Mouse (Mus musculus) embryonic facial prominence, embryonic 11.5 days (tissue): ENCODE data around the gene Apeh. TPM values are rescaled to one million over a fixed set of nuclear protein-coding genes. Genes with fewer than 3 reads are reported as not detected.
A peak's percentile ranks its signal among the peaks of the same experiment; 100 is the strongest.

ENCODE experiments used
- ATAC-seq: fragments of 200-750 bp; cut with Nextera tagmentation; replicated peaks from 2 replicates; pipeline ENCODE4 v1.8.0; 2017; ENCODE audit warnings: low read depth; ENCODE audit not compliant: insufficient number of reproducible peaks, low FRiP score, low TSS enrichment
- DNase-seq: peaks from one replicate; pipeline ENCODE4 v3.0.0-alpha.2; 2015; ENCODE audit warnings: low spot score
- H3K27ac ChIP-seq: fragments of 300-500 bp; sonication (generic); replicated peaks from 2 replicates; pipeline ENCODE4 v1.5.1; 2014; ENCODE audit warnings: mild to moderate bottlenecking, low read depth, low read length, control low read depth
- H3K27me3 ChIP-seq: fragments of 300-500 bp; sonication (generic); 2 replicates; pipeline ENCODE4 v1.6.1; 2014; ENCODE audit warnings: mild to moderate bottlenecking, low read length, moderate library complexity, mixed read lengths; ENCODE audit not compliant: control insufficient read depth, insufficient read depth
- H3K36me3 ChIP-seq: fragments of 300-500 bp; sonication (generic); replicated peaks from 2 replicates; pipeline ENCODE4 v1.6.1; 2014; ENCODE audit warnings: low read depth, mild to moderate bottlenecking, low read length, moderate library complexity, mixed read lengths; ENCODE audit not compliant: control insufficient read depth, insufficient read depth
- H3K4me1 ChIP-seq: fragments of 300-500 bp; sonication (generic); 2 replicates; pipeline ENCODE4 v1.6.1; 2014; ENCODE audit warnings: low read length, mixed read lengths; ENCODE audit not compliant: control insufficient read depth, insufficient read depth
- H3K4me2 ChIP-seq: fragments of 300-500 bp; sonication (generic); 2 replicates; pipeline ENCODE4 v1.6.1; 2014; ENCODE audit warnings: low read depth, mild to moderate bottlenecking, control low read depth, low read length, moderate library complexity
- H3K4me3 ChIP-seq: fragments of 300-500 bp; sonication (generic); 2 replicates; pipeline ENCODE4 v1.5.1; 2014; ENCODE audit warnings: low read depth, low read length, control low read depth
- H3K9ac ChIP-seq: fragments of 300-500 bp; sonication (generic); replicated peaks from 2 replicates; pipeline ENCODE4 v1.6.1; 2014; ENCODE audit warnings: mild to moderate bottlenecking, control low read depth, low read length
- H3K9me3 ChIP-seq: fragments of 300-500 bp; sonication (generic); replicated peaks from 2 replicates; pipeline ENCODE4 v1.6.1; 2016; ENCODE audit warnings: mild to moderate bottlenecking, low read length, inconsistent platforms, mixed read lengths; ENCODE audit not compliant: control insufficient read depth
- WGBS: fragments of 180-500 bp; shearing (Covaris S2); extraction: QIAGEN DNeasy Blood & Tissue Kit; methylation state at CpG from one replicate; pipeline ENCODE4 v1.1.7; 2014; 5-methylcytosine and 5-hydroxymethylcytosine counted together
- polyA plus RNA-seq: library from polyadenylated mRNA; unstranded; fragments of >200 nt; fragmentation: Nextera tagmentation; extraction: Ambion mirVana; gene quantifications from 2 replicates; pipeline ENCODE4 v1.2.1, GENCODE M21; 2014

Apeh gene
- polyA plus RNA-seq, 1 experiment from 2014 or later: 45.3 TPM

DNA sequence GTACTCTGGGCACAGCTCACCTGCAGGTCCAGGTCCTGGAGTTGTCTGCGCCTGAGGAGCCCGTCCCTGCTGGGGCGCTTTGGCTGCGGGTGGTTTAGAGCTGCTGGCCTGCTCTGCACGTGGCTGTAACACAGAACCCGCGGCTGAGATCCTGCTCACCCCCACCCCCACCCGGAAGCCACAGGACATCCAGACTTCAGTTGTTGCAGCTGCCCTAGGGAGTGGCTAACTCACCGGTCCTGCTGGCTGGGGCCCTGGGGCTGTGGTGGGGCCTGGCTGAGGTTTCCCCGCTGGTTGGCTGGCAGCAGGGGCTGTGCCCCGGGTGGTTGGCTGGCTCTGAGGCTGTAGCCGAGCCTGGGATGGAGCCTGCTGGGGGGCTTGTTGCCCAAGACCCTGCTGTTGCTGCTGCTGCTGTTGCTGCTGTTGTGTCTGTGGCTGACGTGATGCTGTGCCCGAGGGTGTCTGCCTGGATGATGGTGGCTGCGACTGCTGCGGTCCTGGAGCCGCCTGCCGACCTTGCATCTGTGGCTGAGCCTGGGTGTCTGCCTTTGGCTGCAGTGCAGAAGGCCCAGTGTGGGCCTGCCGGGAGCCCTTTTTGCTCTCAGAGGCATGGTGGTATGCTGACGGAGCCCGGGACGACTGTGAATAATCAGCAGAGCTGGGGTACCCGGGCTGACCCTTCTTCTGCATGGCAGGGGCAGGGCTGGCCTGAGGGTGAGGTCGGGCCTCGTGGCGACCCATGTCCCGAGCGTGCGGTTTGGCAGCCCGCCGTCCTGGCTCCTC is 10.6 kb upstream of the Apeh start:
- Histone ChIP-seq H3K27ac (no peak overlapping the region), H3K36me3 (no peaks in the 10 kb centered on the region), H3K4me1 (peaks cover 8% of the 10 kb centered on the region), H3K27me3 (no peaks in the 10 kb centered on the region), H3K9me3 (no peaks in the 10 kb centered on the region), H3K4me2 (peak overlapping the region; percentile 35), H3K4me3 (no peak overlapping the region), H3K9ac (peak overlapping the region; percentile 62)
- WGBS: 26% methylated on average over 31 of the region's 31 CpGs
- DNase-seq (peak; percentile 65), ATAC-seq (peak; percentile 60)

GRCm38 (mm10) chr9:108099619-108100018 is 5.2 kb upstream of the Apeh start:
- H3K9me3 ChIP-seq: no peaks in the 10 kb centered on the region
- no peaks in the 10 kb centered on the region; the same call in 1 of the 2 replicates for H3K4me1 ChIP-seq
- H3K4me3 ChIP-seq: no peak overlapping the region
- ATAC-seq (no peak), DNase-seq (no peak)
- H3K9ac ChIP-seq: no peak overlapping the region
- no peaks in the 10 kb centered on the region for H3K27me3 ChIP-seq
- no peak overlapping the region for H3K4me2 ChIP-seq
- WGBS: 81% methylated on average over 8 of the region's 8 CpGs
- H3K36me3 ChIP-seq: no peaks in the 10 kb centered on the region
- H3K27ac ChIP-seq: no peak overlapping the region

DNA sequence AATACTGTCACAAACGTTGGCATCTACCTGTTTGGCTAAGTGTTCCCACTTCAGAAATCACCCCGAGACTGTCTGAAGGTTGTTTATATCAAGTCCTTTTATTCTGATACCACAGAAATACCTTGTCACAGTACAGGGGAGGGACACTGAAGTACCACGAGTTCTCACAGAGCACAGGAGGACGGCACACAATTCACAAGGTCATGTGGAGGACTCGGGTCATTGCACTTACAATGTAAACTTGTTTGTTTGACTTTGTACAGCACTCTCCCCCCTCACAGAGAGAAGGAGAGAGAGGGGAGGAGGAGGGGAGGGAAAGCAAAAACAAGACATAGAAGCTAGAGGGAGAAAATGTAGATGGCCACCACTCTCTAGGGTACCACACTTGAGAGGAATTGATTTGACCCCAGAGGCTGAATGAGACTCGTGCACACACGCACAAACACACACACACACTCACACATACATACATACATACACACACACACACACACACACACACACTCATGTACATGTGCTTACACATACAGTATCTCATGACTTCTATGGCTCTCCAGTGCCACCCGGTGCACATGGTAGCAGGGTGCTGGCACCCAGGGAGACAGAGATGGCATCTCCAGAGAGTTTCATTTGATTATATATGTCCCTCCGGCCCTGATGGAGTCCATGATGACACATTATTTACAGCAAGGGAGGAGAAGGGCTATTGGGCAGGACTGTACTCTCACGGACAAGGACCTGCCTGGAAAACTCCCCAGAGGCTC is 1.7 kb upstream of the Apeh start:
- H3K4me1 ChIP-seq: no peaks in the 10 kb centered on the region
- no peak overlapping the region for H3K4me3 ChIP-seq
- 60% methylated on average over 10 of the region's 10 CpGs for WGBS
- no peaks in the 10 kb centered on the region for H3K27me3 ChIP-seq
- no peak overlapping the region for H3K27ac ChIP-seq
- no peak overlapping the region for H3K4me2 ChIP-seq
- H3K9ac ChIP-seq: no peak overlapping the region
- H3K9me3 ChIP-seq: no peaks in the 10 kb centered on the region
- DNase-seq: no peak
- ATAC-seq: no peak
- peaks cover 2% of the 10 kb centered on the region for H3K36me3 ChIP-seq

GRCm38 (mm10) chr9:108095518-108095917 is 1.1 kb upstream of the Apeh start:
- Histone ChIP-seq H3K9ac (no peak overlapping the region), H3K27me3 (no peaks in the 10 kb centered on the region), H3K9me3 (no peaks in the 10 kb centered on the region), H3K4me2 (peak overlapping the region; percentile 88), H3K4me3 (peak overlapping the region; percentile 77), H3K4me1 (no peaks in the 10 kb centered on the region), H3K27ac (no peak overlapping the region), H3K36me3 (peaks cover 2% of the 10 kb centered on the region)
- WGBS: 10% methylated on average over 3 of the region's 3 CpGs
- ATAC-seq: no peak
- DNase-seq: peak; percentile 83

DNA sequence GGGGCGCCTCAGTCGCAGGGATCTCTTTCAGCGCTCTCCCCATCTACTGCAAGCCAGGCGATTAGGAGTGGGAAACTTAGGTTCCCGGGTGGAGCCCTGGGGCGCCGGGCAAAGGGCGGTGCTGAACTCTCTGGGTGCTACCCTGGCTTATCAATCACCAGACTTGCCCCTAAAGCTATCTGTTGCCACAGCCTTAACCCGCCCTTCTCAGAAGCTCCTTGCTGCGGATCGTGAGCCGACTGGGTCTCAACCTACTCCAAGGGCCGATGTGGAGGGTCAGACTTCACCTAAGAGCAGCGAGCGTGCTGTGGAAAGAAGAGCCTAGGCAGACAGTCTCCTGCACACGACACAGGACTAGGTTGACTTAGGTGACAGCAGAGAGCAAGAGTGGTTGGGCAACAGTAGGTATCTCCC is 599 bp upstream of the Apeh start:
- Histone ChIP-seq H3K4me3 (peak overlapping the region; percentile 77), H3K27ac (0 out of 2 replicates have a peak overlapping the region, but pooled peaks have one; percentile 9), H3K27me3 (no peaks in the 10 kb centered on the region), H3K36me3 (peaks cover 2% of the 10 kb centered on the region), H3K4me2 (peak overlapping the region; percentile 88), H3K9me3 (no peaks in the 10 kb centered on the region), H3K4me1 (no peaks in the 10 kb centered on the region), H3K9ac (peak overlapping the region; percentile 84)
- WGBS: 1% methylated on average over 16 of the region's 16 CpGs
- DNase-seq (peak; percentile 18), ATAC-seq (peak; percentile 25; the same call in 1 of the 2 replicates)

DNA sequence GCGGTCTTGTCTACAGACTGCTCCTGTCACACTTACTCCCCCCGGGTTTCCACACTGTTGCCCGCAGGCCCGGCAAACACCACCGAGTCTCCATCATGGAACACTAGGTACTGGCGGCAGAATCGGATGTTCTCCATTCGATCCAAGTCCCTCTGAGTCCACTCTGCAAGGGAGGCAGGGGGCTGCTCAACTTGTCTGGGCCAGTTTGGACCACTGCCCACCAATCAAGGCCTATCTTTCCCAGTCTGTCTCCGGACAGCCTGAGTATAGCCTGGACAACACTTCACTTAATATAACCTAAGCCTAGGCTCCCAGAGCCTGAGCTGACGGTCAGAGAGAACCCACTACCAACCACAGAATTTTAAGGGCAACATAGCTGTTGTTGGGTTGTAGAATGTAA is 820 bp downstream of the Apeh start:
- 71% methylated on average over 10 of the region's 10 CpGs for WGBS
- Histone ChIP-seq H3K4me3 (peak overlapping the region; percentile 77), H3K27ac (no peak overlapping the region), H3K27me3 (no peaks in the 10 kb centered on the region), H3K9me3 (no peaks in the 10 kb centered on the region), H3K4me1 (no peaks in the 10 kb centered on the region), H3K36me3 (peaks cover 5% of the 10 kb centered on the region), H3K9ac (peak overlapping the region; percentile 84; the same call in 1 of the 2 replicates), H3K4me2 (peak overlapping the region; percentile 88)
- DNase-seq (no peak), ATAC-seq (no peak)

DNA sequence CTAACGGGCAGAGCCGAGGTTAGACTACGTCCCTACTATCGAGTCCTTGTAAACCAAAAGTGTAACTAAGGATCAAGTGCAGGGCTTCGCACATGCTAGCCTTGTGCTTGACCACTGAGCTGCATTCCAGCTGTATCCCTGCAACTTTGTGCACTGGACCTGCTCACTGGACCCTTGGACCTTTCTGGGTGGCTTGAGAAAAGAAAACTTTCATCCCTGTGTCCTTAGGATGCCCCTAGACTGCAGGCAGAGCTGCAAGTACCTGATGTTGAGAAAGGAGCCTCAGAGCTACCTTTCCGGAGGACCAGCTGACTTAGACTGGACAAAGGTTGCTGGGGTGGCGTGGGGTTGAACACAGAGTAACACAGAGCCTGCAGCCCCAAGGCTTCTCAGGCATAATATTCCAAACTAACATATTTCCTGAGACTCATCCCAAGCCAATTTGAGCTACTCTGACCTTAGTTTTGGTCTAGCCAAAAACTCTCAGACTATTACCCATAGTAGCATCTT is 3.7 kb downstream of the Apeh start:
- Histone ChIP-seq H3K9me3 (no peaks in the 10 kb centered on the region), H3K4me3 (no peak overlapping the region), H3K4me1 (no peaks in the 10 kb centered on the region), H3K9ac (no peak overlapping the region), H3K36me3 (peaks cover 5% of the 10 kb centered on the region), H3K4me2 (no peak overlapping the region), H3K27me3 (no peaks in the 10 kb centered on the region), H3K27ac (no peak overlapping the region)
- no peak for ATAC-seq
- 93% methylated on average over 7 of the region's 7 CpGs for WGBS
- DNase-seq: no peak

DNA sequence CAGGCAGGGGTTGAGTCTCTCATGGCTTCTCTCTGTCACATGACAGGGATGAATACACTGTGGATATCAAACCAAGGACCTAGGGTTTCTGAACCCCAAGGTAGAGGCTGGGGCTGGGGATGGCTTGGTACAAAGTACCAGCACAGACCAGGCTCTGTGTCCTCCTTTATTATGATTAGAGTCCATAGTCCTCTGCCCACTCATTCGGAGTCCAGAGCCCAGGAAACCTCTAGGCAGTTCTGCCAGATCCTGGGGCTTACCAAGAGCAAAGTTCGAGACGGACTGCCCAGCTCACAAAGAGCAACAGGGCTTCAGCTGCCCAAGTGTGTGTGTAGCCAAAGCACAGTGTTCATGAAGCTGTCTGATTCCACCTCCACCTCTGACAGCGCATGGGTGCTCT is 9.1 kb downstream of the Apeh start:
- 93% methylated on average over 4 of the region's 4 CpGs for WGBS
- Histone ChIP-seq H3K27ac (no peak overlapping the region), H3K36me3 (peaks cover 8% of the 10 kb centered on the region), H3K27me3 (peaks cover 24% of the 10 kb centered on the region), H3K4me2 (no peak overlapping the region), H3K4me1 (no peaks in the 10 kb centered on the region), H3K9ac (no peak overlapping the region), H3K9me3 (no peaks in the 10 kb centered on the region), H3K4me3 (no peak overlapping the region)
- DNase-seq (no peak), ATAC-seq (no peak)
